Mouse (Mus musculus) T-cell, adult 2 months (primary cell): ENCODE data around the gene Fgf2.

Source experiments
- DNase-seq: peaks from one replicate; pipeline ENCODE4 v3.0.0; 2022; ENCODE audit warnings: low spot score

The Fgf2 gene

DNA sequence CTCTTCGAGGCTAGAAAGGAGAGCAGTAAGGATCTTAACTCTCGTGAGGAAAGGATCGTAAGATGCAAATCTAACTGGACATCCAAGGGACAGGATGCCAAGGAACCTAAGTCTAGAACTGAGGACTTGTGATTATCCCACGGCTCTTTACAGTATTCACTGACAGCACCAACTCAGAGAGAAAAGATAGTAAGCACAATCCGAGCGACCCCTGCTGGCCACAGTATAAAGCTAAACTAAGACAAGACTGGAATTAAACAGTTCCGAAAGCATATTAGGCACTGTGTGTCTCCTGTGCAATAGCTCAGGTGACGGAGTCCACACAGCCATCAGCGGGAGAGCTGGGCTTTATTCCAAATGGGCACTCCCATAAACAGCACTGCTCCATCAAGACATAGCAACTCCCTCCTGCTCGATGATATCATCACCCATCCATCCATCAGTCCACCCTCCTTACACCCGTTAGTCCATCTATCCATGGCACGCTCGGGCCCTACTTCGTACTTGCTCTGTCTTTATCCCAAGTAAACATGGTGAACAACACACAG, 66.3 kb downstream of the Fgf2 start:
- peak; percentile 65 for DNase-seq

GRCm38 (mm10) chr3:37418341-37418740, 70.2 kb downstream of the Fgf2 start:
- DNase-seq = no peak

DNA sequence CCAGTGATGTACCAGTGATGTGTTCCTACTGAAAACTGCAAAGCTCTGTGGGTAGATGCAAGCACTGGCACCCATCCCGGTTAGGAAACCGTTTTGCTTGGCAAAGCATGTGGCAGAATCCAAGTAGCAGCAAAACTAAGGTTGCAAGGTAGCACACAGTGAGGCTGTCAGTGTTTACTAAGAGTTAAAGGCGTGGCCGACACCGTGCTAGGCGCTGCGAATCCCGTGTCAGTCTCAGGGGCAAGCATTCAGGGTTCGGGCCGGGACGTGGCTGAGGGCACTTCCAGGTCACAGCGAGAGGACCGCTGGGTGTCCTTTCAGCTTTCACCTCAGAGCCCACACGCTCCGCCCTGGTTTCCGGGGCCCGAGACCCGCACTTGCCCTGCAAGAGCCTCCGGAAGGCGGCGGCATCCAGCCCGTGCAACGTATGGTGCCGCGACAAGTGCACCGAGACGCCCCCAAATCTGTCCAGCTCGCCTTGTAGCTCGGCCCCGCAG, 70.9 kb downstream of the Fgf2 start:
- peak; percentile 79 for DNase-seq

- DNase-seq = peak; percentile 97
These were observed 71.4 kb downstream of the Fgf2 start, which contains the start of gene Spata5 for GRCm38 (mm10) chr3:37419458-37419991. Spata5 (plus strand) TSS chr3:37419896.

- peak; percentile 90 for DNase-seq
These were observed 71.9 kb downstream of the Fgf2 start, which contains the start of gene Nudt6 for GRCm38 (mm10) chr3:37420072-37420471. Nudt6 (minus strand) TSS chr3:37420211.

DNA sequence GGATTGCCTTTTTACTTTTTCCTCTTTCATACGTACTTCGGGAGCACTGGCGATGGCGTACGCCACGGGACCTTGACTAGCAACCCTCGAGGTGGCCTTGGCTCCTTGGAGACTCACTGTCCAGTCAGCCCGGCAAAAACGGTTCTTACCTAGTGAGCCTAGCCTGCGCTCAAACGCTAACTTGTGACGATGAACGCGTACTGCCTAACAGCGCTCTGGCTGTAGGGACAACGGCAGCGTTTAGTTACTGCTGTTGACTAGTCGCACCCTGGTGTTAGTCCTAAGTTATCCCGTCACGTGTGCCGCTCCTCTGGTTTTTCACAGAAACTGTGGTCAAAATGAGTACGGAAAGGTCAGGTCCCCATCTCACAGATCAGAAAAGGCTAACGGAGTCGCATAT, 72.5 kb downstream of the Fgf2 start:
- DNase-seq = peak; percentile 27

DNA sequence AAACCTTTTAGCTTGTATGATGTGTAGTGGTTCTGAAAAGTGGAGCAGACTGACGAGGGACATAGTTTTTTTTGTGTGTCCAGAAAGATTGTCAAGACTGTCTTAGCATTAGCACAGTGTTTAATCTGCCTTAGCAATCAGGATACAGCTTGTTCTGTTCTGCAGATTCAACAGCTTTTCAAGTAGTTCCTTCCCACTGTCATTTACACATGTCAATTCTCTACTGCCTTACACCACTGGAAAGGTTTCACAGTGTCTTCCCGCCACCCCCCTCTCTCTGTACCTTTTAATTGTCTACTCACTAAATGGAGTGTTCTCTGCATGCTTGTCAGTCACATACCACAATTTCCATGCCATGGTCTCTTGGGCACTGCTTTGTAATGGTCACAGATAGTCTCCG, 73.0 kb downstream of the Fgf2 start:
- DNase-seq = no peak

GRCm38 (mm10) chr3:37426069-37426468, 77.9 kb downstream of the Fgf2 start:
- DNase-seq = no peak

DNA sequence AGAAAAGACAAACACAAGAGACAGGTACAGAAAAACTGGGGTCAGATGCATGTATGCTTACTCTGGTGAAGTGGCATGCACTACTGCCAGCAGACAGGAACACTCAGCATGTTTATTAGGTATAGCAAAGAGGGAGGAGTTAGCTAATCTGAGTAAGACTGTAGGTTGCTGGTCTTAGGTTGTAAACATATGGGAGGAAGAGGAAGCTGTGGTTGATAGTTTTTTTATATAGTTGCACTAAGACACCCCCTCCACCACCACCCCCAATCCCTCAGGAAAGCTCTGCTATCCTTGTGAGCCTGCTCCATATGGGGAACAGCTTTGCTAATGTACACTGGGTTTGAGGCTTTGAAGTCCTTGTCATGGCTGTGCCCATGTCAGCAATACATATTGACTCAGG, 82.2 kb downstream of the Fgf2 start:
- DNase-seq = no peak

DNA sequence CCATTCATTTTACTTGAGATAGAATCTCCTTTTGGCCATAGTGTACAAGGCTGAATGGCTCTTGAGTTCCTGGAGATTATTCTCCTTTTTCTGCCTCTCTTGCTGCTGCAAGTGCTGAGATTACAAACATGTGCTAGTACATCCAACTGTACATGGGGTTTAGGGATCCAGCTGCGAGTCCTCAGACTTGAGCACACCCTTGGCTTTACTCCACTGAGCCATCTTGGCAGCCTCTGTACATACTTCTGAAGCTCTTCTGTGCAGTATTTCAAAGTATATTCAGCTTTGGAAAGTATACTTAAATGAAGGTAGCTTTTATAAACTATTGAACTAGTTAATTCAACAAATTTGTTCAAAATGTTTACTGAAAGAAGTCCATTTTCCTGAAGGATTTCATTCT, 91.6 kb downstream of the Fgf2 start:
- DNase-seq = no peak

- DNase-seq = no peak
These were observed 95.3 kb downstream of the Fgf2 start for GRCm38 (mm10) chr3:37443409-37443808.

DNA sequence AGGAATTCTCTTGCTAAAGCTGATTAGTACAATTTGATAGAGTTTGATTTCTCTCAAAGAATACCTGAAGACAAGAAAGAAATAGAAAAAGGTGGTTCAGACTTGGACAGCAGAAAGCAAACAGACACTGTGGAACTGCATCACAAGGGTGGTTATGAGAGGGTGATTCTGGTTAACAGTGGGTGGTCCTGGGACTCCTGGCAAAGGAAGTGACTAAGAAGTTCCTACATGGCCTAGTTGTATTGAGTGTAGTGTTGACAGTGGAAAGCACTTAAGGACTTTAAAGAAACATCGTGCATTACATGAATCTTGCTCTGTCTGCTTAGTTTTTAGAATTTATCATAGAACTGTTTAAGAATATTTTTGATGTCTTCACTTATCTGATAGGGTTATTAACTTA, 107.8 kb downstream of the Fgf2 start:
- DNase-seq = no peak
